ENCODE assay signal across 15 mouse cellular contexts in genomic region chr8:120103916-120104315, GRCm38 (mm10). TPM values are rescaled to one million over a fixed set of nuclear protein-coding genes. Genes with fewer than 3 reads are reported as not detected.
A peak's percentile ranks its signal among the peaks of the same experiment; 100 is the strongest.
DNase-seq lines count a peak whose midpoint lies in the region; ATAC-seq and TF ChIP-seq lines count a peak whose summit lies in the region.
"Had no signal": no experiment of that assay in that cellular context is flagged by ENCODE, and none has a peak within 500 bp of the region (broad histone marks: within the 10 kb centered on the region; RNA-seq: fewer than 3 reads in every experiment).

No protein-coding gene starts in this region.

- TF ChIP-seq CTCF in cortical plate, adult 2 months (IDR thresholded peaks at IDR 0.05; ENCODE audit: extremely low read depth, insufficient read depth, low read length), result no peak

- no peak overlapping the region for H3K4me2 ChIP-seq in heart, embryonic 16.5 days (ENCODE audit: low read depth, low read length)
- H3K4me2 ChIP-seq in kidney, embryonic 14.5 days (replicated peaks; ENCODE audit: low read depth, low read length), result no peak overlapping the region
- H3K4me2 ChIP-seq in lung, embryonic 15.5 days, result peak overlapping the region; percentile 10; the same call in 1 of the 2 replicates
- H3K4me2 ChIP-seq: liver, embryonic 13.5 days had no signal

- intact Hi-C loops in heart, postnatal 25 days (cut with DNase I), result no loop called here

- no peak for TF ChIP-seq POLR2A in cortical plate, adult 2 months (IDR thresholded peaks at IDR 0.05; ENCODE audit: extremely low read depth, insufficient read depth, low read length)

- H3K9me3 ChIP-seq in heart, embryonic 16.5 days (replicated peaks; ENCODE audit: control insufficient read depth, low read length), result no peaks in the 10 kb centered on the region
- H3K9me3 ChIP-seq in kidney, embryonic 14.5 days (ENCODE audit: control insufficient read depth, low read length), result no peaks in the 10 kb centered on the region
- H3K9me3 ChIP-seq in lung, embryonic 15.5 days, result no peaks in the 10 kb centered on the region
- H3K9me3 ChIP-seq: liver, embryonic 13.5 days; megakaryocyte, embryonic 14.5 days had no signal

- no peak overlapping the region for H3K4me3 ChIP-seq in heart, embryonic 16.5 days (ENCODE audit: low read length)
- no peak overlapping the region for H3K4me3 ChIP-seq in kidney, embryonic 14.5 days (ENCODE audit: low read length)
- no peak overlapping the region for H3K4me3 ChIP-seq in cortical plate, adult 2 months (ENCODE audit: insufficient read depth, low read length)
- no peak overlapping the region for H3K4me3 ChIP-seq in lung, embryonic 15.5 days
- H3K4me3 ChIP-seq: liver, embryonic 13.5 days; megakaryocyte, embryonic 14.5 days had no signal

- H3K27ac ChIP-seq in heart, embryonic 16.5 days (ENCODE audit: low read length), result peak overlapping the region; percentile 56
- no peak overlapping the region for H3K27ac ChIP-seq in kidney, embryonic 14.5 days (ENCODE audit: low read depth, low read length)
- H3K27ac ChIP-seq in cortical plate, adult 2 months (ENCODE audit: insufficient read depth, low read length), result peak overlapping the region; percentile 22; the same call in 1 of the 2 replicates
- H3K27ac ChIP-seq in lung, embryonic 15.5 days, result peak overlapping the region; percentile 78
- H3K27ac ChIP-seq: liver, embryonic 13.5 days had no signal

- no peak overlapping the region for H3K9ac ChIP-seq in heart, embryonic 16.5 days (ENCODE audit: low read length)
- H3K9ac ChIP-seq in kidney, embryonic 14.5 days (ENCODE audit: low read depth, low read length), result no peak overlapping the region
- no peak overlapping the region for H3K9ac ChIP-seq in lung, embryonic 15.5 days
- H3K9ac ChIP-seq: liver, embryonic 13.5 days had no signal

- no peaks in the 10 kb centered on the region for H3K27me3 ChIP-seq in heart, embryonic 16.5 days (ENCODE audit: control insufficient read depth, insufficient read depth, low read length)
- no peaks in the 10 kb centered on the region for H3K27me3 ChIP-seq in kidney, embryonic 14.5 days (ENCODE audit: control insufficient read depth, insufficient read depth, low read length)
- H3K27me3 ChIP-seq in lung, embryonic 15.5 days, result no peaks in the 10 kb centered on the region
- H3K27me3 ChIP-seq: liver, embryonic 13.5 days had no signal

- ATAC-seq in heart, embryonic 16.5 days (replicated peaks; ENCODE audit: extremely low read depth, insufficient read depth, low FRiP score), result no peak
- no peak for ATAC-seq in kidney, embryonic 14.5 days (ENCODE audit: low FRiP score, low TSS enrichment)
- no peak for ATAC-seq in lung, embryonic 15.5 days (ENCODE audit: borderline replicate concordance, extremely low read depth, low FRiP score, low TSS enrichment)
- ATAC-seq in granulocyte monocyte progenitor cell, adult 5-6 weeks (replicated peaks; ENCODE audit: poor library complexity, severe bottlenecking), result no peak

- DNase-seq in heart, postnatal 25 days (ENCODE audit: low spot score), result no peak
- peak; percentile 34 for DNase-seq in kidney, postnatal 14 days
- no peak for DNase-seq in right cerebral cortex, postnatal 14 days
- DNase-seq: adrenal gland, postnatal 25 days; cerebellum, postnatal 10 days; layer of hippocampus, adult 9-11 months; liver, embryonic 13.5 days; right cerebral cortex, postnatal 25 days; thymus, postnatal 14 days had no signal

- H3K4me1 ChIP-seq in heart, embryonic 16.5 days (ENCODE audit: control insufficient read depth, insufficient read depth, low read length), result peaks cover 32% of the 10 kb centered on the region
- H3K4me1 ChIP-seq in kidney, embryonic 14.5 days (ENCODE audit: control insufficient read depth, insufficient read depth, low read length), result peaks cover 21% of the 10 kb centered on the region
- H3K4me1 ChIP-seq in cortical plate, adult 2 months (ENCODE audit: control insufficient read depth, insufficient read depth, low read length), result peaks cover 6% of the 10 kb centered on the region; the same call in 1 of the 2 replicates
- H3K4me1 ChIP-seq in lung, embryonic 15.5 days, result peaks cover 24% of the 10 kb centered on the region

- no peaks in the 10 kb centered on the region; the same call in 1 of the 2 replicates for H3K36me3 ChIP-seq in heart, embryonic 16.5 days (ENCODE audit: control insufficient read depth, insufficient read depth)
- H3K36me3 ChIP-seq in kidney, embryonic 14.5 days (ENCODE audit: control insufficient read depth, insufficient read depth, low read length), result no peaks in the 10 kb centered on the region
- H3K36me3 ChIP-seq in lung, embryonic 15.5 days, result no peaks in the 10 kb centered on the region

- WGBS in heart, embryonic 16.5 days, result 75% methylated on average over 9 of the region's 9 CpGs
- WGBS in kidney, embryonic 14.5 days, result 87% methylated on average over 9 of the region's 9 CpGs
- WGBS in lung, embryonic 15.5 days, result 78% methylated on average over 9 of the region's 9 CpGs

RNA-seq across cellular contexts. Expression of gene Zdhhc7, which starts 2.6 kb away (rescaled TPM):
- 35.8 and 37.8 TPM in 2 replicates for polyA plus RNA-seq in heart, embryonic 16.5 days (2015; fragmentation: Nextera tagmentation; extraction: Ambion mirVana)
- 10 to 100 TPM; 35.4 to 36.4 TPM for total RNA-seq in heart, postnatal 25 days (2021)
- polyA plus RNA-seq in kidney, embryonic 14.5 days (2014; fragmentation: Nextera tagmentation; extraction: Ambion mirVana), result 20.4 and 31.0 TPM in 2 replicates
- 35.5 and 36.6 TPM in 2 replicates for polyA plus RNA-seq in cortical plate, adult 2 months (2012; rRNA removed)
- polyA plus RNA-seq in lung, embryonic 15.5 days (2015; fragmentation: Nextera tagmentation; extraction: Ambion mirVana), result 38.3 and 40.0 TPM in 2 replicates
- 19.5 and 24.3 TPM in 2 replicates for total RNA-seq in granulocyte monocyte progenitor cell, adult 5-6 weeks (2014; fragmentation: Nextera tagmentation)
- total RNA-seq in granulocyte monocyte progenitor cell, adult 5-6 weeks (2017), result 14.5 and 21.1 TPM in 2 replicates

RNA-seq across cellular contexts. Expression of gene 6430548M08Rik, which starts 10.0 kb away (rescaled TPM):
- 8.4 and 9.4 TPM in 2 replicates for polyA plus RNA-seq in heart, embryonic 16.5 days (2015; fragmentation: Nextera tagmentation; extraction: Ambion mirVana)
- 10 to 100 TPM; 11.5 to 16.7 TPM for total RNA-seq in heart, postnatal 25 days (2021)
- polyA plus RNA-seq in kidney, embryonic 14.5 days (2014; fragmentation: Nextera tagmentation; extraction: Ambion mirVana), result 2.4 and 3.9 TPM in 2 replicates
- 144 and 149 TPM in 2 replicates for polyA plus RNA-seq in cortical plate, adult 2 months (2012; rRNA removed)
- polyA plus RNA-seq in lung, embryonic 15.5 days (2015; fragmentation: Nextera tagmentation; extraction: Ambion mirVana), result 7.4 and 8.0 TPM in 2 replicates
- 0.04 and 9.0 TPM in 2 replicates for total RNA-seq in granulocyte monocyte progenitor cell, adult 5-6 weeks (2014; fragmentation: Nextera tagmentation)
- 3.3 and 3.6 TPM in 2 replicates for total RNA-seq in granulocyte monocyte progenitor cell, adult 5-6 weeks (2017)

Comparison
In these comparisons a context has a peak if more than half of its experiments do, and no peak if none do; other contexts are left out.
1. RNA of gene 6430548M08Rik, which starts 10.0 kb away (polyA plus RNA-seq): 144 to 149 TPM in cortical plate, adult 2 months; 8.4 to 9.4 TPM in heart, embryonic 16.5 days, 7.4 to 8.0 TPM in lung, embryonic 15.5 days and 2.4 to 3.9 TPM in kidney, embryonic 14.5 days; every median in the first group is over 10 times any median in the second.